Mouse (Mus musculus) gastrocnemius, adult 8-10 months (tissue): ENCODE measurements around the gene Map3k10. TPM values are rescaled to one million over a fixed set of nuclear protein-coding genes. Genes with fewer than 3 reads are reported as not detected.
"Not testable (repeated sequence)": the region's sequence is repeated elsewhere in the genome, so short reads cannot be mapped to it uniquely, and the experiment has no call there.

Experiments
- DNase-seq, 2 experiments: peaks; one replicate each; pipeline ENCODE4 v3.0.0; 2022; ENCODE audit warnings: low spot score in 2 of 2
- total RNA-seq, 4 experiments: library from RNA; stranded (reverse); gene quantifications; 2 replicates each; pipeline ENCODE4 v1.2.4; 2022

Gene Map3k10
- total RNA-seq, 4 experiments from 2014 or later = 40.0 to 47.7 (median 42.4) TPM

DNA sequence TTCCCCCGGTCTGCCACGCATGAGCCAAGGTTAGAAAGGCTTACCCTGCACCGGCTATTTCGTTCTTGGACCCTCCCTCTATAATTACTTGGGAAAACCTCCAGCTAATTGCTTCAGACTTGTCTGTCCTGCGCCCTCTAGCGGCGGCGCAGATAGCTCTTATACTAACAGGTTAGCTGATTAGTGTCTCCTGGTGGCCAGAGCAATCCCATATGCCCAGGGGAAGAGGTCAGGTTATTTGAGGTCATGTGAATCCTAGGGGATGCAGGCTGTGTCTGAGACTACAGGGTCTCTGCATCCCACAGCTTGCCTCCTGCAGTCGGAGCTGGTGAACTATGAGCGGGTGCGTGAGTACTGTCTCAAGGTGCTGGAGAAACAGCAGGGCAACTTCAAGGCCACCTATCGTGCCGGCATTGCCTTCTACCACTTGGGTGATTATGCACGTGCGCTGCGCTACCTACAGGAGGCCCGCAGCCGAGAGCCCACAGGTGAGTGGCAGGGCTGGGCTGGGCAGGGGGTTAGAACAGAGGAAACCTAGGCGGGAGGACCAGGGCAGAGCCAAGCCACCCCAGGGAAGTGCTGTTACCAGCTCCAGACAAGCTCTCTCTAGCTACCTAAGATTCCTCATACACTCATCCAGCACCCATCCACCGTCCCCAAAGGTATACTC lies 19.7 kb downstream of the Map3k10 start:
- DNase-seq = peak in 1 of 2 experiments; percentile 39

DNA sequence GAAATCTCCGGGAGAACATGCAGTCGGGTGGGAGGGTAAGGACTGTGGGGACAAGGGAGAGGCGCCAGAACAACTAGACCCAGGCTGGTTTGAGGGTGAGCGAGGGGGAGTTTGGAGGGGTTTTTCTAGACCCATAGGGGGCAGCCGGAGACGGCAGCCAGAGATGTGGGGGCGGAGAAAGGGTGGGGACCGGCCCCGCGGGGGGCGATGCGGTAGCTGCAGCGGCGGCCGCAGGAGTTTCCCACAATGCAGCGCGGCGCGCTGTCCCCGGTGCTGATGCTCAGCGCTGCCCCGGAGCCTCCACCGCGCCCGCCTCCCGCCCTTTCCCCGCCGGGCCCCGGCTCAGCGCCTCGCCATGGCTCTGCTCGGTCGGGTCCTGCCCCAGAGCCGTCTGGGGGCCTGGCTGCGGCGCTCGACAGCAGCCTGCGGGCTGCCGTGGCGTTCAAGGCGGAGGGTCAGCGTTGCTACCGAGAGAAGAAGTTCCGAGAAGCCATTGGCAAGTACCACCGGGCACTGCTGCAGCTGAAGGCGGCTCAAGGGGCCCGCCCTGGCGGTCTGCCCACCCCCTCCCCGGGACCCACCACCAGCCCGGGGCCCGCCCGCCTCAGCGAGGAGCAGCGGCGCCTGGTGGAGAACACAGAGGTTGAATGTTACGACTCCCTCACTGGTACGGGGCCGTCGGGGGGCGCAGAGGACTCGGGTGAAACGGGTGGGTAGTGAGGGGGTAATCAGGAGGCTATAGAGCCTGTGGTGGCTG lies 20.5 kb downstream of the Map3k10 start, which contains the start of gene Ttc9b:
TSS of gene Ttc9b (plus strand) at position 235 of the 757 bp plus-strand sequence.
- DNase-seq = no peak

DNA sequence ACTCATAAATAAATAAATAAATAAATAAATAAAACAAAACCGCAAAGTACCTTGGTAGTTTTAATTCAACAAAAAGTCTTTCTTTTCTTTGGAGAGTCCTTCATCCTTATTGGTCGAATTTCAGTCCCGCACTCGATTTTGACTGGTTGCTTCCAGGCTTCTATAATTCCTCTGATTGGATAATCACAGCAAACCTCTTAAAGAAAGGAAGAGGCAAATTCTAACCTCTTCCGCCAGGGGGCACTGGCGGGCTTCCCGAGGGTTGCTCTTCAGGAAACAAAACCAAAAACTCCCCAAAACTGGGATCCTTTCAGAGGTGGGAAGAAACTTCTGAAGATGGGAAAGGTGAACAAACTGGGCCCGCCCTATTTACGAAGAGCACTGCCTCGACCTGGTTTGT lies 23.4 kb downstream of the Map3k10 start:
- DNase-seq = peak; percentile 37 to 52

DNA sequence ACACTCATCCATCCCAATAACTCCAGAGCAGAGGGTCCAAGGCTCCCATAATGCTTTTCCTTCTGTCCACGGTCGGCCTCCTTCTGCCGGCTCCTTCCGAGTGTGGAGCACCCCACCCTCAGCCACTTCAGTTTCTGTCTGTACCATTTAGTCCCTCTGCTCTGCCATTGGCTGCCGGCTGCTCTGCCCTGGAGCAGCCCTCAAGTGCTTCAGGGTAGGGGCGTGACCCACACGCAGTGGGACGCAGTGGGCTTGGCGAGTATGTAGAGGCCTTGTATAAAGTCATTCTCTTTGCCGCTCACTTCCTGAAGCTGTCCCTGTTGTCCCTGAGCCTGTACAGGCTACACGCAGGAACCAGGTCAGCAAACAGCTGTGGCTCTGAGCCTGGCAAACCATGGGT lies 24.7 kb downstream of the Map3k10 start:
- DNase-seq = no peak

DNA sequence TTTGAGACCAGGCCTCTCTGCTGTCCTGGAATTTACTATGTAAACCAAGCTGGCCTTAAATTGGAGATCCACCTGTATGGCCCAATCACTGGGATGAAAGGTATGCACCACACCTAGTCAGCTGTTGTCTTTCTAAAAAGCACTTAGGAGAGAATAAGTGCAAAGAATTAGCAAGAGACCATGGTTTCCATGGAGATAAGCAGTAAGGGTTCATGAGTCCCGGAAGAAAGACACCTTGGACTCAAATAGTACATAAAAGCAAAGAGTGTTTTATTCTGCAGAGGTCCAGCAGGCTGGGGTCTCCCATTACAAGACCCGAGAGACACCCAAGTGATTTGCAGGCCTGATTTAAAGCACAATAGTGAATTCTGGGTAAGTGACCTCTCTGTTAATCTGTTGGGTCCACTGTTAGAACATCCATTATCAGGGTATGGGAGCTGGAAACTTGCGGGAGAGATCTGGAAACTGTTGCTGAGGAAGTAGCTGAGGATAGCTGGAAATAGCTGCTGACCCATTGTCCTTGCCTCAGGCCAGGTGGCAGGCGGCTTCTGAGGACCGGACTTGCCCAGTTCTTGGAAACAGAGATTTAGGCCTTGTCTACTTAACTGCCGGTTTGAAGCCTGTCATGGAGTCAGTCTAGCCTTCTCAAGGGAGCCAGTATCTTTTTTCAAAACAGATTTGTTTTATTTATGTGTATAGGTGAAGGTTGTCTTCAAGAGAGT lies 27.0 kb downstream of the Map3k10 start:
- DNase-seq = no peak

DNA sequence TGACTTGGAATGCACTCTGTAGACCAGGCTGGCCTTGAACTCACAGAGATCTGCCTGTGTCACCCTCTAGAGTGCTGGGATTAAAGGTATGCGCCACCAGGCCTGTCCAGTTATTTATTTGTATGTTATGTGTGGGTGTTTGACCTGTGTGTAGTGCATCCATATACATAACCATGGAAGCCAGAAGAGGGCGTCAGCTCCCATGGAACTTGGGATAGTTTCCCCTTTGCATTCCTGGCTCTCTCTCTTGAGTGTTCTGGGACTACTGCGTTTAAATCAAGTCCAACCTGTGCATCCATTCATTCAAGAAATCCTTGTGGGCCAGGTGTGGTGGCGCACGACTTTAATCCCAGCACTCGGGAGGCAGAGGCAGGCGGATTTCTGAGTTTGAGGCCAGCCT lies 27.9 kb downstream of the Map3k10 start:
- no peak for DNase-seq

DNA sequence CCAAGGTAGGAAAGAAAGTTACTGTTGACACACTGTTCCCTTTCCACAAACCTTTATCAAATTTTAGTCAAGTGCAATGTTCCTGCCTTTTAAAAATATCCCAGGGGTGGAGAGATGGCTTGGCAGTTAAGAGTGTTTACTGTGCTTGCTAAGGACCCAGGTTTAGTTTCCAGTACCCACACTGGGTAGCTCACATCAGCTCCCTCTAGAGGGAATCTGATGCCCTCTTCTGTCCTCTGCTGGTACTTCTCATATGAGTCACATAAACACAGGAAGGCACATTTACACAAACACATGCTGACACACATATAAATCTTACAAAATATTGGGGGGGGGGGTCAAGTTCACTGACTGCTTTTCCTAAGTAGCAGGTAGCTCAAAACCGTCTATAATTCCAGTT lies 29.9 kb downstream of the Map3k10 start:
- DNase-seq = no peak

DNA sequence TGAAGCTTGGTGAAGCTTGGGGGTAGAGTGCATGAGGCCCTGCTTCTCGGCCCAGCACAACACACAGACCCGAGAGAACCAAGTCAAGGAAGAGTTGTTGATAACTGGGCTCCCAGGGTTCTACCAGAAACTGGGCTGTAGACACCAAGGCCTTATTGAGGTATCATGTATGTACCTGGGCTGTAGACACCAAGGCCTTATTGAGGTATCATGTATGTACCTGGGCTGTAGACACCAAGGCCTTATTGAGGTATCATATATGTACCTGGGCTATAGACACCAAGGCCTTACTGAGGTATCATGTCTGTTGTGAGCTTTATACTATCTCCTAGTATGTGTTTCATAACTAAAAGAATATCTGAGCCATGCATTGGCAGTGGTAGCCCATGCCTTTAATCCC lies 39.3 kb downstream of the Map3k10 start:
- DNase-seq = not testable (repeated sequence)

DNA sequence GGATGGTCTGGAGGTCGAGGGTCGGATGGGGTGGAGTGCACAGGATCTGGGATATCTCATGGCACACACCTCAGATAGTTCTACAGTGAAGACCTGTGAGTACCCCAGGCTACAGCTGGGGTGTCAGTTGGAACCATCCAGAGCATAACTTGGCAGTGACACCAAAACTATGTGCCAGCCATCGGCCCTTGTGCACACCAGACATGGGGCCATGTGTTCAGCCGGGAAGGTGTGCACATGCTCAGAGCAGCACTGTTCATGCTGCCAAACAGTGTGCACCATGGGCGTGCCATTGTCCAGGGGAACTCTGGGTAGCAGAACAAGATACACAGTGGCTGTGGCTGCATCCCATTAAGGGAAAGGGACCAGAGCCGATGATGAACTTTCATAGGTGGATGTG lies 39.7 kb downstream of the Map3k10 start:
- DNase-seq = no peak

DNA sequence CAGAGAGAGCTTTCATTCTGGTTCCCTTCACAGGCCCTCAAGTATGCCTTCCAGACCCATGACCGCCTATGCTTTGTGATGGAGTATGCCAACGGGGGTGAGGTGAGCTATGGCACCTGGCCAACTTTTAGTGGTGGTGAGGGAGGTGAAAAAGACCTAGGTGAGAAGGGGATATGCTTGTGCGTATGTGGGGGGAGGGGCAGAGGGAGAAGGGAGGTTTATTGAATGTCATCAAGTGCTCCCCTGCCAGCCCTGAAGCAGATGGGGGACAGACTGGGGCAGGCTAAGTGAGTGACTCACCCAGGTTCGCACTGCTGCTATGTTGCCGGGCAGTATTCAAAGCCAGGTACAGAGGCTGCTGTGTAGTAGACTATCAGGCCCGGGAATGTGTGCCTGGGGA lies 41.2 kb downstream of the Map3k10 start:
- no peak for DNase-seq

DNA sequence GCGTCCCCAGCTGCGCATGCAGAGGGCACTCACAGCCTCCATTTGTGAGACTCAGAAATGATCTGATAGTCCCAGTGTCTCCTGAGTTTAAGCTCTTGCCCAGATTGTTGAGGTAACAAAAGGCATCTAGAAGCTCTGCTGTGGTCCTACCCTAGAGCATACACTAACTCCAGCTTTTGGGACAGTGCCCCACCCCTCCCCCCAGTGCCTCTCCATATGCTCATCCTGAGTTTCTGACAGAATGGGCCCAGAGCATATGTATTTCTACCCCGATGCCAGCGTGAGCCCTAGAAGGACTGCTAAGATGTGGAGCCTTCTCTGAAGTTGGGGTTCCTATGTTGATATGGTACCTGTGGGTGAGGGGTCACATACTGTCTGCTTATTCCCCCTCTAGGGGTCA lies 43.0 kb downstream of the Map3k10 start:
- no peak for DNase-seq

DNA sequence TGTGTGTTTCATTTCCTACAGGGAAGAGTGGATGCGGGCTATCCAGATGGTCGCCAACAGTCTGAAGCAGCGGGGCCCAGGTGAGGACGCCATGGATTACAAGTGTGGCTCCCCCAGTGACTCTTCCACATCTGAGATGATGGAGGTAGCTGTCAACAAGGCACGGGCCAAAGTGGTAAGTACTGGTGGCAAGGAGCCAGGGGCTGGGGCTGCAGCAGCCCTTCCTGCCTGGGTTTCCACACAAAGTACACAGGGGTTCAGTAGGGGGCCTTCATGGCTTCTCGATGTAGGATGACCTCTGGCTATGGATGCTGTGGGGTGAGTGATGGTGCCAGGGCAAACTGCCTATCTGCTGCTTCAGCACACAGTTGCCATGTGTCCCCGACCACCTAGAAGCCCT lies 45.6 kb downstream of the Map3k10 start:
- not testable (repeated sequence) for DNase-seq

DNA sequence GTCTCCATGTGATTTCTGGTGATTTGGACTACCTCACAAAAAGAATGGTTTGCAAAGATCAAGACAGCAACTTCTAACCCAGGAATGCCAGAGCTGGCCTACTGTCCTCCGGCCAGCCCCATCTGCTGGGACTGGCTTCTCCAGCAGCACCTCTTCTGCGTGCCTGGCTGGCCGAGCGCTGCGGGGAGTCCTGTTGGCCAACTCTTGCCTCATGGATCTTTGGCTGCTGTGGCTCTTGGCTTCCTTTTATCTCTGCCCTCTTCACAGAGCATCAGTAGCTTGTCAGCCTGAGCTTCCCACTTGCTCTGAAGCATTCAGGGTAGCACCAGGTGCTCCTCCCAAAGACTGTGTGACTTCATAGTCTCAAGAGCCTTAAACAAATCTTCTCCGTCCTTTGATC lies 46.2 kb downstream of the Map3k10 start:
- DNase-seq = no peak

DNA sequence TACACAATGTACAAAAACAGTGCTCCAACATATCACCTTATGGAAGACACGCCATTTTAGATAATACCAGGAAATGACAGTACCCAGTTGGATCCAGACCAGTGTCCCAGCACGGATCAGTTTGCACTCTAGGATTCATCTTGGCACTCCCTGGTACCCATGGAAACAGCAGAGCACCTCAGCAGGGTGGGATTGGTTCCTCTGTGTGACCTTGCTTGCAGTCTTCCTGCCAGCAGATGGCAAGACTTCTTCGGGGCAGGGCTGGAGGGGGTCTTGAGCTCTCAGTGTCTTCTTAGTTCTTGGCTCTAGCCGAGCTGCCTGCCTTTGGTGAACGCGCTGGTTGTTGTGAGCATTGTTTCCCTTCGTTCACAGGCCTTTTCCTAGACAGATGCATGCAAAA lies 46.7 kb downstream of the Map3k10 start:
- no peak for DNase-seq

DNA sequence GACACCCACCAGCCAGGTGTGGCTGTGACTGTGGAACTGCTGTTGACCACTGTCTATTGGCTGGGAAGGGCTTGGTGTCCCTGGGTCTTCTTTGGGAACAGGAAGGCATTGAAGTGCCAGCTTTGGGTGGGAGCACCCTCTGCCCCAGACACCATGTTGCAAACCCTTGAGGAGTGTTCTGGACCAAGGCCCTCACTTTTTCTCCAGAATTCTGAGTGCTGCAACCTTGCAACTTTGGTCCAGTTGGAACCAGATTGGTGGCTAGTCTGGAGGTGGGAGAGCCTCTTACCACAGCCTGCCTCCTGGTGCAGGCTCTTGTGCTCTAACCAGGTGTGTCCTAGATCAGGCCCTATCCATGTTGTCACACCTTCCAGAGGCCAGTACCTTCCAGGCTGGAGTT lies 49.4 kb downstream of the Map3k10 start:
- no peak for DNase-seq

DNA sequence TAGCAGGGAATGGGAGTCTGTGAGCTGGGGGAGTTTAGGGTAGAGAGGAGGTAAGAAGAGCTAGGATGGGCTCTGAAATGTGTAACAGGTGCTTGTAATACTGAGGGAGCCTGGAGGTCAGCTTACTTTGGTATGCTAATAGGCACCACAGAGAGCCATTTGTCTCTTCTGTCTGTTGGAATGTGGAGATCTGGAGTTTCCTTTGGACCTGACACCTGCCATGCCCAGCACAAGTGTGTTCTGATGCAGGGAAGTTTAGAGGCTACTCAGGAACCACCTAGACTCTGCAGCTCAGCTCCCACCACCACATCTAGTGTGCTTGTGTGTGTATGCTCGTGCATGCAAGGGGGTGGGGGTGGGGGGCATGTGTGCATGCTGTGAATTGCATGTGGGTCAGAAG lies 52.2 kb downstream of the Map3k10 start:
- DNase-seq = no peak

DNA sequence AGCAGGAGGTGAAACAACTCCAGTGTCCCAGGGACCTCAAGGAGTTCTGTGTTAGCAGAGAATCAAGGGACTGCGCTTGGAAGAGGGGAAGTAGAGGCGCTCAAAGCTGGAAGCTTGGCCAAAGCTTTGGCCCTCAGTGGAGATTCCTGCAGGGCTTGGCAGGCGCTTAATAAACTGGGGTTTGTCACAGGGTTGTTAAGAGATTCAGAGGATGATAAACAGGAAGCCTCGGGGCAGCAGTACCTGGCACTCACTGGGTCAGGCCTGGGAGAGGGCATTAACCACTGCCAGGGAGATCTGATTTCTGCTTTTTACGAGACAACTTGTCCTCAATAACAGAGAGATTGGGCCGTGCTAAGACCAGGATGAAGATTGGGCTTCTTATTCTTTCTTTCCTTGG lies 53.4 kb downstream of the Map3k10 start:
- DNase-seq = no peak

DNA sequence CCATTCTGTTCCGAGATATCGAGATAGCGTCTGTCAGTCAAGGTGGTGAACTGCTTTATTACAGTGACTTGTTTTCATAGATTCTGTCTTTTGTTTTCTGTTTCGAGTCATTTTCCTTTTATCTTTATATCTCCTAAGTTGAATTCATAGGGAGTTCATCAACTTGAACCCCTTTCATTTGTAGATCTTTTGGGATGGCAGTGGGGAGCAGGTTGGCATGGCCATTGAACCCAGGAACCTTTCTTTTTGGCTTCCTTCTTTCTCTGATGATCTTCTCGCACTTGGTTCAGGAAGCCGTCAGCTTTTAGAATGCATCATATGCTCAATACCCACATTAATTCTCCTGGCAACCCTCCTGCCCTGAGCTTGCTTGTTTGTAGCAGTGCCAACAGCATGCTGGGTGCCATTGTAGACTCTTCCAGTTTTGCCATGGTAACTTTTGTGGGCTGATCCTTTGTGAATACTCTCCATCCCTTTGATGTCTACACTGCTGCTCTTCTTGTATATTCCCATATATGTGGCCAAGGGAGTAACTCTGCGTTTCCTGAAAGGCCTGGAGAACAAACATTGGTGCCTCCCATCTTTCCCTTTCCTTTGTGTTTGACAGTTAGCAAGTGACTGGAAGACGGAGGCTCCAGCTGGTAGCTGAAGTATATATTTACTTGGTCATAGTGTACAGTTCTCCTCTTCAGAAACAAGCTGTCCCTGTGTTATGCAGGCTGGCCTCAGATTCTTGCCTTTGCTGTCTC lies 60.5 kb downstream of the Map3k10 start:
- DNase-seq = no peak

DNA sequence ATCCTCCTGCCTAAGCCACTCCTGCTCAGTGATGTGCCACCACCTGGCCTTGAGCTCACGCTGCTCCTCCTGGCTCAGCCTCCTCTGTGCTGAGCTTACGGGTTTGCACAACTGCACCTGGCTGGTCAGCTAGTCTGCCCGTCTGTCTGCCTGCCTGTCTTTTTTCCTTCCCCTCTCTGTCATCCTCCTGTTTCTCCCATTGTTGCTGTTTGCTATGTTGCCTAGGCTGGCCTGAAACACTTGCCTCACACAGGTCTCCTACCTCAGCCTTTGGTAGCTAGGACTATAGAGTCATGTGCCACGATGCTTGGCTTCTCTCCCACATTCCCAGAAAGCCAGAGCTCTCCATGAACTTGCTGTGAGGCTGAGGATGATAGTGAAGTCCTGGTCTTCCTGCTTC lies 61.5 kb downstream of the Map3k10 start:
- no peak for DNase-seq

DNA sequence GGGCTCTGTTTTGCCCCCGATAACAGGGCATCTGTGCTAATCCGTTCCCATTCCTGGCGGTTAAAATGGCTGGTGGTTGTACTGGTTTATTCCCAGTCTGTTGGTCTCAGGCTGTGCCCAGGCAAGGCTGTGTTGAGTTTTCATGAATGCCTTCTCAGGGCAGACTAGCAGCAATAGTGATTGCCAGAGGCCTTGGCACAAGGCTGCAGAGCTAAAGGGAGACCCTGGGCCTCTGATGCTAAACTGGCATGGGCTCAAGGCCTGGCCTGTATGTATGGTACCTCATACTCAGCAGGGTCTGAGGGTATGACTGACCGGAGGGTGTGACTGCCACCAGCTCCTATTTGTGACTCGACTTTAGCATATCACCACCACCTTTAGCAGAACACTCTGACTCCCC lies 63.5 kb downstream of the Map3k10 start:
- no peak for DNase-seq

DNA sequence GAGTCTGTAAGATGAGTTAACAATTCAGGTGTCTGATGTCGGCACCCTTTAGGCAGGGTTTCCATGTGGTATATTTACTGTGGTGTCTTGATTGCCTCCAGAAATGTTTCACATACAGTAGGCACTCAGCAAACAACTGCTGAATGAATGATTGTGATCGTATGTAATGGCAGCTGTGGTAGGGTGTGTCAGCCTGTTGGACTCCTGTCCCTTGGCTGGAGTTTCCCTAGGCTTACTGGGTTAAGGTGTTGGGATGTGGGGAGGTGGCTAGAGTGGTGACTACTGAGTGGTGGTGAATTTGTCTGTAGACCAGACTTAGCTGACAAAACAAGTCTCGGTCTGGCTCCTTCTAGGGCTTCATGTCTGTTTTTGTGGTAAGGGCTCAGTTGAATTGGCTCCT lies 64.0 kb downstream of the Map3k10 start:
- DNase-seq = no peak

DNA sequence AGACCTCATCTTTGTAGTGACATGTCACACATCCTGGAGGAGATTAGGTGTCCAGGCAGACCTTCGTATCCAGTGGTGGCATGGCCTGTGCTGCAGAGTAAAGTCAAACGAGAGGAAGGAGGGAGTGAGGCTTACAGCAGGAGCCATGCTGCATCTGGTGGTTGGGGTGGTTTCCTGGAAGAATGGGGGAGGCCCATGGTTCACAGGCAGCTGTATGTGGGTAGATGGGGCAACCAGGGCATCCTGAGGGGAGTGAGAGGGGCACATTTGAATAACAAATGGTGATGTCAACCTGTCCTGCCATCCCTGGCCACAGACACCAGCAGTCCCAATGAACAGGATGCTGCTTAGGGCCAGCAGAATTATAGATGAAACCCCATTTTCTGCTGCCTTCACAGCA lies 64.7 kb downstream of the Map3k10 start:
- DNase-seq = no peak
